Mouse (Mus musculus): ENCODE data around the gene Odf3b. TPM values are rescaled to one million over a fixed set of nuclear protein-coding genes. Genes with fewer than 3 reads are reported as not detected.

The Odf3b gene
- polyA plus RNA-seq (2012; rRNA removed) = 3.9 and 4.4 TPM in 2 replicates

DNA sequence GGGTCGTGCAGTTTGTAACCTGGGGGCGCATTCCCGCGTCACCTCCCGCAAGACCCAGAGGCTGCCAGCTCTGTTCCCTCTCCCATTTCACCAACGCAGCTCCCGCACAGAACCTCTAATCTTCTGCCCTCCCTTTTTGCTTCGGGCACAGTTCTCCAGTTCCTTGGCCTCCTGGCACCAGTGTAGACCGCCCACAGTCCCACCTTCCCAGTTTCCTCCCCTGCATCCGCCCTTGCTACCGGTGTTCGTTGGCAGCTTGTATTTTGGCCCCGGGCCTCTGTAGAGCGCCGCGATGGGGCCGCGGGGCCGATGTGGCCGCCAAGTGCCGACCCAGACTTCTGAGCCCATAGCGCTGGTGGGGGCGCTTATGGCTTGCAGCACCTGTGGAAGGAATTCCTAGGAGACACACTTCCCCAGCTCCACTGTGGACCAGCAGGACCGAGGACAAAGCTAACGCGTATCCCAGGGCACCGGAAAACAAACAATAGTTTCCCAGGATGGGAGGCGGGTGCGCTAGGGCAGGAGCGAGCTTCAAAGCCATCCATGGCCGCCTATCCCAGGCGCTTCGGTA is at the start of gene Odf3b:
Gene Odf3b (minus strand): TSS at position 452 of the 571 bp plus-strand sequence.

DNA sequence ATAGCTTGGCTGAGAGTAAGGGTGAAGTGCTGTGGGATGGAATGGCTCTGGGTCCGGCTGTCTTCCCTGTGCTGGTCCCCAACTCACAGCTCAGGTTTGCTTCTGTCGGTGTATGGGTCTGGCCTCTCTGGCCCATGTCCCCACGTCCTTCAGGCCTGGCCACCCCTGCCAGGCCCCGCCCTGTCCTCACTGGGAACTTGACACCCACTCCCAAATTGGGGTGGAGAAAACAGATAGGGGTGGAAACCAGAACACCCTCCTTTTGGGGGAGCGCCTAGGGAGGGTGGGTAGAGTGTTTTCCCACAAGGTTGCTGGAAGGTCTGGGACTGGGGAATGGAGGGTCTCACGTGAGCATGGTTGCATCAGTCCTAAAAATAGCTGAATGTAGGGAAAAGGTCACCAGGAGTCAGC is 46.6 kb upstream of the Odf3b start, which contains the start of gene Cpt1b:
Gene Cpt1b (minus strand): TSS at position 153 of the 411 bp plus-strand sequence.

DNA sequence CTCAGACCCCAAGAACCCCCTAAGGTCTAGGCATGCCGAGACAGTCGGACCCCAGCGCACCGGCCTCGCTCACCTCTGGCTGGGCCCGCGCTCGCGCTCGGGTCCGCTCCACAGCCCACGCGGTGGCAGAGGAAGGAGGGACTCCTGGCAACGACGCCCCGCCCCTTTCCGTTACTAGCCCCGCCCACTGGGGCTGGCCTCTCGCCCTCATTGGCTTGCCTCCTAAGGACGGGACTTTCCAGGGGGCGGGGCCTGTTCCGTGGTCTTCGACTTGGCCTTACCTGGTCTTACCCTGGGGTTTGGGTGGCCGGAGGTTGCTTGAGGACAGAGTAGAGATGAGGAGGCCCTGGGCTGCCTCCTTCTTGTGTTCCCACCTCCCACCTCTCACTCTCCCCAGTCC is 31.0 kb upstream of the Odf3b start, which contains the start of gene Syce3:
Gene Syce3 (minus strand): TSS at position 386 of the 400 bp plus-strand sequence.

DNA sequence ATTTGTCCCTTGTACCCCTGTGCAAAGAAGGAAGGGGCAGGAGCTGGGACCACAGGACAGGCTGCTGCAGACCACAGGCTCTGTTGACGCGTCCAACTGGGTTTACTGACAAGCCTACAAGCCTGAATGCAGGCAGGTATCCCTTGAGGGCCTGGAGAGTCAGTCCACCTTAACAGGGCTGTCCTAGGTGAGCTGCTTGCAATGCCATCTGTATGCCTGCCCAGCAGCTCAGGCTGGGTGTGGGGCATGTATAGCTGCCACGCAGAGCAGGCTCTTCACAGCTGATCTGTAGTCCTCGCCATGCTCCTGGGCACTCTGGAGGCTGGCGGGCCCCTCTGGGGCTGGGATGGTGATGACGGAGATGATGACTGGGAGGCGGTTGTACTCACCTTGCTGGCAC is 5.5 kb upstream of the Odf3b start, which contains the start of gene Klhdc7b:
Gene Klhdc7b (plus strand): TSS at position 301 of the 400 bp plus-strand sequence.

DNA sequence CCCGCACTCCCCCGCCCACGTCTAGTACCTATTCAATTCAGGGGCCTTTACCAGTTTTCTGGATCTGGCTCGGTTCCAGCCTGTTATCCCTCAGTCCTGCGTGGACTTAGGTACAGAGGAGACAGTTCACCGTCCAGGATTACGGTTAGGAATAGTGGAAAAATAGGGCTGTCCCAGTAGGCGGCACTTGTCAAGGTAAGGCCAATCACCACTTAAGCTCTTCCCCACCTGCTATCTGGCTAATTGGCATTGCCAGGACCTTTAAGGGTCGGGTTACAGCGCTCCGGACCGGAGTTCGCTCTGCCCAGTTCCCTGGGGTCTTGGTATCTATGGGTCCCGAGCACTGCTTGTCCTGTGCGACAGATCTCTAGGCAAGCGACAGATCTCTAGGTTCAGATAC is 2.1 kb downstream of the Odf3b start, which contains the start of gene Tymp:
Gene Tymp (minus strand): TSS at position 83 of the 400 bp plus-strand sequence.

DNA sequence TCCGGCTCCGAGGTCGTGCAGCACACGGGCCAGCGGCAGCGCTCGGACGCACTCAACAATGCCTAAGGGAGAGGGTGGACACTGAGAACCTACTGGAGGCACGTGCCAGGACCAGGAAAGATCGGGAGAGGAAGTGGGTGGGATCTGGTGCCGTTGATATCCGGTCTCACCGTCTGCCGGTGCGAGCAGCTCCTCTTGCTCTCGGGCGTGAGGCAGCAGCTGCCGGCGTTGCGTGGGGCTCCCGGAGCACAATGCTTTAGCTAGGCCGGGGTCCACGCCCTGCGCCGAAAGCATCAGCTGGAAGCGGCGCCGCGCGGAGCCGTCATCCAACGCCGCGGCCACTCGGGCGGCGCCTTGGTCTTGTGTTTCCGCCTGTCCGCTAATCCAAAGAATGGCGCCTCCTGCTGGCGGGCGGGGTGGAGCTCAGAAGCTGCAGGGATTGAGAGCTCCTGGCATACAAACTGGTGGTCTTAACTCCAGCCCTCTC is 5.3 kb downstream of the Odf3b start, which contains the start of gene Sco2:
Gene Sco2 (minus strand): TSS at position 85 of the 487 bp plus-strand sequence.

DNA sequence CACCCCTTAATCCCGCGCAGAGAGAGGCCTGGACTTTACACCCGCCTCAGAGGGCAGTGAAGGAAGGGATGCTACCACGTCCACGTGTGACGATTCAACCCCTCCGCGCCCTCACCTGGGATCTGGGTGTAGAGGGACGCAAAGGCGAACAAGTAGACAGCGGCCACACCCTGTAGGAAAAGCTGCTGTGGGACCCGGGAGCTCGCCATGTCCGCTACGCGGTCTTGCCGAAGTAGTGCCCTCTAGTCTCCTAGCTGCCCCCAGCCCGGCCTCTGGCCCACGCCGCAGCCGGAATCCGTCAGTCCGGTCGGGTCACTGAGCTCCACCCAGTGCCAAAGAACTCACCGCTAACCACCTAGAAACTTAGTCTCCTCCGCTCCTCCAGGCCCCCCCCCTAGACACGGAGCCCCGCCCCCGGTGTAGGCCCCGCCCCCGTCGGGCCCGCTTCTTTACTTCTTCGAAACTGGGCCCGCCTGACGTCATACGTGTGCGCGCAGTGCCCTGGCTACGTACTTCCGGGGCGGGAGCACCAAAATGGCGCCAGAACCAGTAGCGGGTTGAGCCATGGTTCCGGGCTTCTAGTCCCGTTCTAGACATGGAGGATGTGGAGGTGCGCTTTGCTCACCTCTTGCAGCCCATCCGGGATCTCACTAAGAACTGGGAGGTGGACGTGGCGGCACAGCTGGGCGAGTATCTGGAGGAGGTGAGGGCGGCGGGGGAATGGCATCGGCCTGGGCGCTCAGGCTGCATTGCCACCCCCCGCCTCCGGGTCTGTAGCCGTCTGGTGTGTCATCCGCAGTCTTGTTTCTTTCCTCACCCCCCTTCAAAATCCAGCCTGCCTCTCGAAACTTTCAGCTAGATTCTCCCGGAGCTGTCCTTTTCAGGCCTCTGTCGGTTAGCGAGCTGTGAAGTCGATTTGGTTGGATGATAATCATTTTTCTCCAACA is 23.6 kb downstream of the Odf3b start, which contains the start of the genes Lmf2 and Ncaph2:
Gene Lmf2 (minus strand): TSS at position 419 of the 947 bp plus-strand sequence.
Gene Ncaph2 (plus strand): TSS at position 479 of the 947 bp plus-strand sequence.

DNA sequence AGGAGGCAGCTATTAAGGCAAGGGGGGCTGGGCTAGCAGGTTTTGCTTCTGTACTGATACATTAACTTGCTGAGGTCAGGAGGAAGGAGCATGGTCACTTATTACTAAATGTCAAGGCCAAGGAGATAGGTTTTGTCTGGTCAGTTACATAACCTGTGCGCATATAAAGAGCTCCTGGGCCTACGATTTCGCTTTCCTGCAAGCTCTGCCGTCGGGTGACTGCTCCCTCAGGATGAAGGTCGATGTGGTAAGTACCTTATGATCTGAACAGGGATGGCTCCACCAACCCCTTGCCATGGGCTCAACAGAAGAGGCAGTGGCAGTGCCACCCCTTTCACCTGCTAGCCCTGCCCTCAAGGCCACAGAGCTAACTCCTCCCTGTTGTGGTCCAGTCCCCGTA is 44.8 kb downstream of the Odf3b start, which contains the start of gene Miox:
Gene Miox (plus strand): TSS at position 128 of the 400 bp plus-strand sequence.

Other genes starting within 250 kb of the Odf3b start
- 3.9 and 4.2 TPM in 2 replicates for gene Mapk12, start 238.6 kb downstream of the Odf3b start, polyA plus RNA-seq (2012; rRNA removed)
- gene Mapk11, start 229.7 kb downstream of the Odf3b start, polyA plus RNA-seq (2012; rRNA removed) = 2.4 and 2.9 TPM in 2 replicates
- 272 and 308 TPM in 2 replicates for gene Plxnb2, start 198.5 kb downstream of the Odf3b start, polyA plus RNA-seq (2012; rRNA removed)
- gene Dennd6b, start 182.8 kb downstream of the Odf3b start, polyA plus RNA-seq (2012; rRNA removed) = 9.6 and 9.7 TPM in 2 replicates
- gene Ppp6r2, start 167.7 kb downstream of the Odf3b start, polyA plus RNA-seq (2012; rRNA removed) = 113 and 257 TPM in 2 replicates
- gene Sbf1, start 64.0 kb downstream of the Odf3b start, polyA plus RNA-seq (2012; rRNA removed) = 100 and 115 TPM in 2 replicates
- 4.1 and 5.8 TPM in 2 replicates for gene Adm2, start 56.6 kb downstream of the Odf3b start, polyA plus RNA-seq (2012; rRNA removed)
- gene Miox, start 44.9 kb downstream of the Odf3b start, polyA plus RNA-seq (2012; rRNA removed) = 1.2 TPM in 1 of 2 replicates, not detected in the other
- gene Lmf2, start 23.6 kb downstream of the Odf3b start, polyA plus RNA-seq (2012; rRNA removed) = 17.5 and 19.8 TPM in 2 replicates
- 88.6 and 103 TPM in 2 replicates for gene Ncaph2, start 23.6 kb downstream of the Odf3b start, polyA plus RNA-seq (2012; rRNA removed)
- 22.5 and 28.4 TPM in 2 replicates for gene Sco2, start 5.4 kb downstream of the Odf3b start, polyA plus RNA-seq (2012; rRNA removed)
- gene Tymp, start 2.2 kb downstream of the Odf3b start, polyA plus RNA-seq (2012; rRNA removed) = 2.5 and 6.6 TPM in 2 replicates
- not detected in 2 replicates for gene Klhdc7b, start 5.6 kb upstream of the Odf3b start, polyA plus RNA-seq (2012; rRNA removed)
- gene Syce3, start 31.2 kb upstream of the Odf3b start, polyA plus RNA-seq (2012; rRNA removed) = not detected in 2 replicates
- gene Cpt1b, start 46.6 kb upstream of the Odf3b start, polyA plus RNA-seq (2012; rRNA removed) = 1.7 and 5.0 TPM in 2 replicates
- 0.14 and 0.23 TPM in 2 replicates for gene C730034F03Rik, start 50.3 kb upstream of the Odf3b start, polyA plus RNA-seq (2012; rRNA removed)
- gene Gm44502, start 50.4 kb upstream of the Odf3b start, polyA plus RNA-seq (2012; rRNA removed) = 0.27 and 1.8 TPM in 2 replicates
- gene Chkb, start 50.6 kb upstream of the Odf3b start, polyA plus RNA-seq (2012; rRNA removed) = 38.2 and 43.2 TPM in 2 replicates
- gene Mapk8ip2, start 74.6 kb upstream of the Odf3b start, polyA plus RNA-seq (2012; rRNA removed) = 0.69 and 0.73 TPM in 2 replicates
- gene Arsa, start 98.1 kb upstream of the Odf3b start, polyA plus RNA-seq (2012; rRNA removed) = 15.1 and 20.1 TPM in 2 replicates
- gene Shank3, start 120.3 kb upstream of the Odf3b start, polyA plus RNA-seq (2012; rRNA removed) = 7.6 and 8.7 TPM in 2 replicates
- gene Acr, start 189.0 kb upstream of the Odf3b start, polyA plus RNA-seq (2012; rRNA removed) = 0.04 and 0.43 TPM in 2 replicates
- 1.8 and 3.4 TPM in 2 replicates for gene Rabl2, start 212.6 kb upstream of the Odf3b start, polyA plus RNA-seq (2012; rRNA removed)